Comparison of ENCODE assay signal across 22 mouse cellular contexts in genomic region chr16:11269808-11270207, GRCm38 (mm10). TPM values are rescaled to one million over a fixed set of nuclear protein-coding genes. Genes with fewer than 3 reads are reported as not detected.
A peak's percentile ranks its signal among the peaks of the same experiment; 100 is the strongest.
DNase-seq lines count a peak whose midpoint lies in the region; ATAC-seq and TF ChIP-seq lines count a peak whose summit lies in the region.
"Had no signal": no experiment of that assay in that cellular context is flagged by ENCODE, and none has a peak within 500 bp of the region (broad histone marks: within the 10 kb centered on the region; RNA-seq: fewer than 3 reads in every experiment).

No protein-coding gene starts in this region.

- no peaks in the 10 kb centered on the region for H3K27me3 ChIP-seq in liver, embryonic 11.5 days (replicated peaks; ENCODE audit: control insufficient read depth, insufficient read depth, low read length)
- no peaks in the 10 kb centered on the region for H3K27me3 ChIP-seq in liver, postnatal 0 days (ENCODE audit: insufficient read depth, low read length)
- H3K27me3 ChIP-seq in liver, embryonic 12.5 days (replicated peaks) = no peaks in the 10 kb centered on the region
- H3K27me3 ChIP-seq: midbrain, embryonic 12.5 days; stomach, embryonic 15.5 days had no signal

- peaks cover 4% of the 10 kb centered on the region; the same call in 1 of the 2 replicates for H3K4me1 ChIP-seq in liver, embryonic 11.5 days (replicated peaks; ENCODE audit: control insufficient read depth, insufficient read depth, low read length)
- H3K4me1 ChIP-seq in liver, postnatal 0 days (ENCODE audit: insufficient read depth) = no peaks in the 10 kb centered on the region
- peaks cover 22% of the 10 kb centered on the region for H3K4me1 ChIP-seq in liver, embryonic 12.5 days
- H3K4me1 ChIP-seq: midbrain, embryonic 12.5 days; stomach, embryonic 15.5 days had no signal

- no peak for TF ChIP-seq EP300 in liver, postnatal 0 days (IDR thresholded peaks at IDR 0.05; ENCODE audit: low read depth)

- no peak for DNase-seq in liver, embryonic 11.5 days (ENCODE audit: low spot score)
- no peak for DNase-seq in liver, postnatal 0 days
- DNase-seq in 416B (ENCODE audit: low read depth) (peak; percentile 44), adipocyte (ENCODE audit: low spot score) (peak; percentile 61)
- no peak for DNase-seq in layer of hippocampus, postnatal 36 days
- DNase-seq in testis, postnatal 14 days (ENCODE audit: low spot score) = no peak
- no peak for DNase-seq in layer of hippocampus, adult 18-20 months (ENCODE audit: low spot score in 2 of 2)
- DNase-seq: adrenal gland, adult 8-10 months; cerebellum, adult 9-11 months; gastrocnemius, adult 2 months; heart, adult 11 months; kidney, adult 18-20 months; retina, postnatal 1 day had no signal

- WGBS in liver, embryonic 11.5 days = 48% methylated on average over 6 of the region's 6 CpGs
- 37% methylated on average over 6 of the region's 6 CpGs for WGBS in liver, postnatal 0 days (ENCODE audit: insufficient replicate concordance)
- WGBS in liver, embryonic 12.5 days (ENCODE audit: insufficient replicate concordance) = 44% methylated on average over 6 of the region's 6 CpGs

- no peak for TF ChIP-seq CTCF in liver, postnatal 0 days (IDR thresholded peaks at IDR 0.05; ENCODE audit: low read depth)

- no peak overlapping the region for H3K9ac ChIP-seq in liver, embryonic 11.5 days (ENCODE audit: low read depth, low read length)
- H3K9ac ChIP-seq in liver, postnatal 0 days (replicated peaks) = no peak overlapping the region
- 0 out of 2 replicates have a peak overlapping the region, but pooled peaks have one; percentile 53 for H3K9ac ChIP-seq in liver, embryonic 12.5 days
- H3K9ac ChIP-seq: midbrain, embryonic 12.5 days; stomach, embryonic 15.5 days had no signal

- peak overlapping the region; percentile 36; the same call in 1 of the 2 replicates for H3K27ac ChIP-seq in liver, embryonic 11.5 days (ENCODE audit: low read depth, low read length)
- H3K27ac ChIP-seq in liver, postnatal 0 days (ENCODE audit: low read depth) = no peak overlapping the region
- peak overlapping the region; percentile 88 for H3K27ac ChIP-seq in liver, embryonic 12.5 days
- H3K27ac ChIP-seq: gastrocnemius, adult 2 months; kidney, postnatal 0 days; midbrain, embryonic 12.5 days; stomach, embryonic 15.5 days had no signal

- H3K9me3 ChIP-seq in liver, embryonic 11.5 days (ENCODE audit: control insufficient read depth, low read length) = no peaks in the 10 kb centered on the region
- H3K9me3 ChIP-seq in liver, postnatal 0 days (ENCODE audit: low read length) = no peaks in the 10 kb centered on the region
- H3K9me3 ChIP-seq in liver, embryonic 12.5 days (replicated peaks) = no peaks in the 10 kb centered on the region
- H3K9me3 ChIP-seq: midbrain, embryonic 12.5 days; stomach, embryonic 15.5 days had no signal

- no peak overlapping the region for H3K4me3 ChIP-seq in liver, embryonic 11.5 days (ENCODE audit: low read depth, low read length)
- no peak overlapping the region for H3K4me3 ChIP-seq in liver, postnatal 0 days (ENCODE audit: low read depth, low read length)
- no peak overlapping the region for H3K4me3 ChIP-seq in liver, embryonic 12.5 days
- H3K4me3 ChIP-seq: gastrocnemius, adult 2 months; midbrain, embryonic 12.5 days; stomach, embryonic 15.5 days had no signal

- no peak for ATAC-seq in liver, embryonic 11.5 days (replicated peaks; ENCODE audit: low FRiP score)
- no peak for ATAC-seq in liver, postnatal 0 days
- no peak for ATAC-seq in liver, embryonic 12.5 days

- H3K4me2 ChIP-seq in liver, embryonic 11.5 days = no peak overlapping the region
- no peak overlapping the region for H3K4me2 ChIP-seq in liver, postnatal 0 days (ENCODE audit: low read depth, low read length)
- H3K4me2 ChIP-seq in liver, embryonic 12.5 days = no peak overlapping the region
- H3K4me2 ChIP-seq: midbrain, embryonic 12.5 days; stomach, embryonic 15.5 days had no signal

- no peaks in the 10 kb centered on the region for H3K36me3 ChIP-seq in liver, embryonic 11.5 days (ENCODE audit: control insufficient read depth, insufficient read depth, low read length)
- H3K36me3 ChIP-seq in liver, postnatal 0 days (replicated peaks; ENCODE audit: insufficient read depth, low read length) = no peaks in the 10 kb centered on the region
- H3K36me3 ChIP-seq in liver, embryonic 12.5 days = no peaks in the 10 kb centered on the region
- H3K36me3 ChIP-seq: midbrain, embryonic 12.5 days; stomach, embryonic 15.5 days had no signal

RNA-seq across cellular contexts. Expression of gene Gspt1, which starts 15.7 kb away (rescaled TPM):
- 126 and 129 TPM in 2 replicates for polyA plus RNA-seq in liver, embryonic 11.5 days (2014; fragmentation: Nextera tagmentation; extraction: Ambion mirVana)
- polyA plus RNA-seq in liver, postnatal 0 days (2015; fragmentation: Nextera tagmentation; extraction: Ambion mirVana) = 25.2 and 31.1 TPM in 2 replicates
- polyA plus RNA-seq in liver, embryonic 12.5 days (2016; fragmentation: Nextera tagmentation; extraction: Ambion mirVana) = 103 TPM in 2 replicates
- 10 to 100 TPM; 89.2 to 91.2 TPM for total RNA-seq in layer of hippocampus, postnatal 36 days (2021)
- 10 to 100 TPM; 85.7 to 88.7 TPM for total RNA-seq in layer of hippocampus, adult 18-20 months (2021)

RNA-seq across cellular contexts. Expression of gene Tnfrsf17, which starts 43.8 kb away (rescaled TPM):
- not detected in 2 replicates for polyA plus RNA-seq in liver, embryonic 11.5 days (2014; fragmentation: Nextera tagmentation; extraction: Ambion mirVana)
- polyA plus RNA-seq in liver, postnatal 0 days (2015; fragmentation: Nextera tagmentation; extraction: Ambion mirVana) = not detected in 2 replicates
- not detected in 2 replicates for polyA plus RNA-seq in liver, embryonic 12.5 days (2016; fragmentation: Nextera tagmentation; extraction: Ambion mirVana)
- total RNA-seq in layer of hippocampus, postnatal 36 days (2021) = not detected
- under 1 TPM; 0.54 to 0.56 TPM for total RNA-seq in layer of hippocampus, adult 18-20 months (2021)
- total RNA-seq: gastrocnemius, adult 2 months; hematopoietic stem cell, adult 5-6 weeks; megakaryocyte progenitor cell, adult 5-6 weeks had no signal
- polyA plus RNA-seq: forebrain, embryonic 11.5 days; heart, embryonic 14.5 days; kidney, postnatal 0 days; midbrain, embryonic 12.5 days; neural tube, embryonic 11.5 days; stomach, embryonic 15.5 days had no signal

RNA-seq across cellular contexts. Expression of gene Snx29, which starts 52.9 kb away (rescaled TPM):
- 4.5 and 5.1 TPM in 2 replicates for polyA plus RNA-seq in liver, embryonic 11.5 days (2014; fragmentation: Nextera tagmentation; extraction: Ambion mirVana)
- polyA plus RNA-seq in liver, postnatal 0 days (2015; fragmentation: Nextera tagmentation; extraction: Ambion mirVana) = 1.7 and 2.3 TPM in 2 replicates
- 4.6 and 4.9 TPM in 2 replicates for polyA plus RNA-seq in liver, embryonic 12.5 days (2016; fragmentation: Nextera tagmentation; extraction: Ambion mirVana)
- total RNA-seq in layer of hippocampus, postnatal 36 days (2021) = 10 to 100 TPM; 23.4 to 31.6 TPM
- total RNA-seq in layer of hippocampus, adult 18-20 months (2021) = 10 to 100 TPM; 20.5 to 24.6 TPM

Comparison
In these comparisons a context has a peak if more than half of its experiments do, and no peak if none do; other contexts are left out.
1. DNase-seq: peak in 416B (single experiment) and adipocyte (single experiment); none in liver, embryonic 11.5 days (single experiment), liver, postnatal 0 days (single experiment), layer of hippocampus, postnatal 36 days (0 of 2), testis, postnatal 14 days (single experiment) and layer of hippocampus, adult 18-20 months (0 of 2).